Mouse (Mus musculus) CH12.LX (cell line): ENCODE measurements at regions not wholly inside any gene's neighbourhood (a gene's known extent, or its start where the extent isn't known, plus 50 kb on each side); places are given as distances from the start of the nearest gene placed in this dataset.

Experiments
- CTCF ChIP-seq, 2 experiments: IDR thresholded peaks in 1 of 2; conservative IDR thresholded peaks in 1 of 2; 2 replicates each; pipeline ENCODE4 v1.5.1; 2011 to 2012; ENCODE audit warnings: low read depth in 2 of 2, low read length in 2 of 2, improper control_type of control experiment in 1 of 2, inconsistent platforms in 1 of 2, mild to moderate bottlenecking in 1 of 2, moderate library complexity in 1 of 2
- E2F4 ChIP-seq: IDR thresholded peaks from 2 replicates; pipeline ENCODE4 v1.6.1; 2011; ENCODE audit warnings: low read depth, low read length, improper control_type of control experiment; ENCODE audit not compliant: insufficient replicate concordance
- EP300 ChIP-seq: IDR thresholded peaks from 2 replicates; pipeline ENCODE4 v1.6.1; 2011; ENCODE audit warnings: low read length, improper control_type of control experiment
- ETS1 ChIP-seq: conservative IDR thresholded peaks from 2 replicates; pipeline ENCODE4 v1.6.1; 2012; ENCODE audit warnings: low read depth, mild to moderate bottlenecking, inconsistent platforms, low read length, improper control_type of control experiment, moderate library complexity
- MAFK ChIP-seq: IDR thresholded peaks from 2 replicates; pipeline ENCODE4 v1.6.1; 2011; ENCODE audit warnings: low read length, improper control_type of control experiment; ENCODE audit not compliant: insufficient replicate concordance
- MAX ChIP-seq: IDR thresholded peaks from 2 replicates; pipeline ENCODE4 v1.6.1; 2011; ENCODE audit warnings: low read length, improper control_type of control experiment
- MEF2A ChIP-seq: IDR thresholded peaks from 2 replicates; pipeline ENCODE4 v1.6.1; 2014; ENCODE audit warnings: low read depth, mild to moderate bottlenecking, inconsistent platforms, low read length, improper control_type of control experiment, borderline replicate concordance
- MXI1 ChIP-seq: IDR thresholded peaks from 2 replicates; pipeline ENCODE4 v1.6.1; 2011; ENCODE audit warnings: mild to moderate bottlenecking, low read depth, low read length, improper control_type of control experiment
- NELFE ChIP-seq: IDR thresholded peaks from 2 replicates; pipeline ENCODE4 v1.6.1; 2011; ENCODE audit warnings: low read depth, low read length, improper control_type of control experiment
- POLR2A ChIP-seq: IDR thresholded peaks from 2 replicates; pipeline ENCODE4 v1.6.1; 2011; ENCODE audit warnings: low read depth, mild to moderate bottlenecking, improper control_type of control experiment, low read length
- RAD21 ChIP-seq: IDR thresholded peaks from 2 replicates; pipeline ENCODE4 v1.6.1; 2011; ENCODE audit warnings: low read depth, mild to moderate bottlenecking, low read length, improper control_type of control experiment, moderate library complexity
- SIN3A ChIP-seq: IDR thresholded peaks from 2 replicates; pipeline ENCODE4 v1.6.1; 2012; ENCODE audit warnings: low read length, improper control_type of control experiment, inconsistent platforms
- TCF12 ChIP-seq: IDR thresholded peaks from 2 replicates; pipeline ENCODE4 v1.6.1; 2014; ENCODE audit warnings: low read depth, mild to moderate bottlenecking, inconsistent platforms, low read length, improper control_type of control experiment
- USF2 ChIP-seq: conservative IDR thresholded peaks from 2 replicates; pipeline ENCODE4 v1.6.1; 2011; ENCODE audit warnings: low read depth, low read length, improper control_type of control experiment

DNA sequence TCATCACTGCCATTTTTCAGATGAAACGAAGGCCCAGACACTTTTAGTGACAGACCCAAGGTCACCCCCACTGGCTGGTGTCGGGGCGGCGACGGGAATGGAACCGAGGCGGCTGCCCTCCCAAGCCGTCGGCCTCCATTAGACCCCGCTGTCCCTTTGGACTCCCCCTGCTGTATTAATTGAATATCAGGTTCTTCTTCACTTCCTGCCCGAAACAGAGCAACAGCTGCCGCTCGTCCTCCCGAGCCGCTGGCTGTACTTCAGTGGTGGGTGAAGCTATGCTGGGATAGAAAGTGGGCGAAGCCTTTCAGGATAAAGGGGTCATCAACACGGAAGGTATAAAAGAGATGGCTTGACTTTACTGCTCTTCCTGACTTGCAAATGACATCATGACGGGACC lies 64.4 kb upstream of the Egflam start:
- TF ChIP-seq ETS1 (no peak), MAFK (no peak), CTCF (conservative IDR thresholded peaks at IDR 0.05 in 1 of 2, IDR thresholded peaks at IDR 0.05 in 1 of 2; ENCODE audit: low read depth in 2 of 2, low read length in 2 of 2) (no peak), TCF12 (no peak), RAD21 (no peak), POLR2A (no peak), MXI1 (no peak), MEF2A (no peak), MAX (no peak), USF2 (no peak), E2F4 (no peak), EP300 (no peak), SIN3A (no peak), NELFE (no peak)
